ENCODE assay signal across 18 mouse cellular contexts in the genomic region with DNA sequence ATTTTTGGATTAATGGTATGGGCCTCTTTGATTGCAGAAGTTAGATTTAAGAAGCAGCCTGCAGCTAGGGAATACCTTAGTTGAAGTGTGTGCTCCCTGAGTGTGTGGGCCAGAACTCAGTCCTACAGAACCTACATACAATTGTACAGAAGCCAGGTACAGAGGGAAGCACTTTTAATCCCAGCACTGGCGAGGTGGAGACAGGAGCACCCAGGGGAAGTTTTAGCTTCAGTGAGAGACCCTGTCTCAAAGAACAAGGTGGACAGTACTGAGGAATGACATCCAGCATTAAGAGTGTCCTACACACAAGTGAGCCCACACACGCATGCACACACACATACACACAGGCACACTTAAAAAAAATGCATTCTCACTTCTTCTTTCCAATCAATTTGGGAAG. TPM values are rescaled to one million over a fixed set of nuclear protein-coding genes. Genes with fewer than 3 reads are reported as not detected.
DNase-seq lines count a peak whose midpoint lies in the region; ATAC-seq and TF ChIP-seq lines count a peak whose summit lies in the region.
"Had no signal": no experiment of that assay in that cellular context is flagged by ENCODE, and none has a peak within 500 bp of the region (broad histone marks: within the 10 kb centered on the region; RNA-seq: fewer than 3 reads in every experiment).

No protein-coding gene starts in this region.

- H3K4me3 ChIP-seq in liver, embryonic 13.5 days (replicated peaks), result no peak overlapping the region
- H3K4me3 ChIP-seq in liver, embryonic 11.5 days (ENCODE audit: low read depth, low read length), result no peak overlapping the region
- H3K4me3 ChIP-seq in CH12.LX (replicated peaks in 1 of 3; ENCODE audit: low read depth in 2 of 3, low read length in 2 of 3, poor library complexity in 1 of 3), result no peak overlapping the region
- H3K4me3 ChIP-seq in limb, embryonic 14.5 days (replicated peaks; ENCODE audit: low read length), result no peak overlapping the region
- H3K4me3 ChIP-seq: forebrain, embryonic 12.5 days; midbrain, embryonic 15.5 days; neural tube, embryonic 15.5 days had no signal

- in situ Hi-C loops in CH12.LX (cut with MboI; ENCODE audit: low pct_ligation_motif_present, low pct_unique_long_range_greater_than_20kb, low sequenced_read_pairs), result no loop called here

- TF ChIP-seq EP300 in CH12.LX (IDR thresholded peaks at IDR 0.05; ENCODE audit: low read length), result no peak

- TF ChIP-seq POLR2A in CH12.LX (IDR thresholded peaks at IDR 0.05; ENCODE audit: low read depth, low read length), result no peak
- TF ChIP-seq POLR2A in limb, embryonic 14.5 days (IDR thresholded peaks at IDR 0.05; ENCODE audit: borderline replicate concordance, extremely low read depth, insufficient read depth, insufficient read length), result no peak

- peaks cover 12% of the 10 kb centered on the region for H3K4me1 ChIP-seq in liver, embryonic 13.5 days (replicated peaks)
- no peaks in the 10 kb centered on the region for H3K4me1 ChIP-seq in liver, embryonic 11.5 days (replicated peaks; ENCODE audit: control insufficient read depth, insufficient read depth, low read length)
- peaks cover 4 to 22% of the 10 kb centered on the region in 2 experiments for H3K4me1 ChIP-seq in CH12.LX (ENCODE audit: control insufficient read depth in 1 of 2, insufficient read depth in 2 of 2)
- H3K4me1 ChIP-seq in limb, embryonic 14.5 days (ENCODE audit: control insufficient read depth, insufficient read depth, low read length), result peaks cover 13% of the 10 kb centered on the region
- H3K4me1 ChIP-seq: midbrain, embryonic 15.5 days had no signal

- TF ChIP-seq CTCF in CH12.LX (conservative IDR thresholded peaks at IDR 0.05 in 1 of 2, IDR thresholded peaks at IDR 0.05 in 1 of 2; ENCODE audit: low read depth in 2 of 2, low read length in 2 of 2), result no peak

- no peak overlapping the region for H3K9ac ChIP-seq in liver, embryonic 13.5 days
- no peak overlapping the region for H3K9ac ChIP-seq in liver, embryonic 11.5 days (ENCODE audit: low read depth, low read length)
- H3K9ac ChIP-seq in CH12.LX (ENCODE audit: insufficient read depth, low read depth), result no peak overlapping the region
- H3K9ac ChIP-seq in limb, embryonic 14.5 days (ENCODE audit: low read depth, low read length, severe bottlenecking), result no peak overlapping the region
- H3K9ac ChIP-seq: forebrain, embryonic 12.5 days; midbrain, embryonic 15.5 days; neural tube, embryonic 15.5 days had no signal

- H3K9me3 ChIP-seq in liver, embryonic 13.5 days (replicated peaks), result no peaks in the 10 kb centered on the region
- no peaks in the 10 kb centered on the region for H3K9me3 ChIP-seq in liver, embryonic 11.5 days (ENCODE audit: control insufficient read depth, low read length)
- H3K9me3 ChIP-seq in CH12.LX (replicated peaks; ENCODE audit: low read length), result peaks cover 5% of the 10 kb centered on the region
- H3K9me3 ChIP-seq in limb, embryonic 14.5 days (ENCODE audit: control insufficient read depth, low read length), result no peaks in the 10 kb centered on the region
- H3K9me3 ChIP-seq: forebrain, embryonic 12.5 days; midbrain, embryonic 15.5 days; neural tube, embryonic 15.5 days had no signal

- TF ChIP-seq RAD21 in CH12.LX (IDR thresholded peaks at IDR 0.05; ENCODE audit: low read depth, low read length), result no peak

- 0 out of 2 replicates have a peak overlapping the region, but pooled peaks have one; percentile 52 for H3K4me2 ChIP-seq in liver, embryonic 13.5 days
- H3K4me2 ChIP-seq in liver, embryonic 11.5 days, result no peak overlapping the region
- no peak overlapping the region for H3K4me2 ChIP-seq in CH12.LX (ENCODE audit: insufficient read depth, low read depth, poor library complexity, severe bottlenecking)
- no peak overlapping the region for H3K4me2 ChIP-seq in limb, embryonic 14.5 days (replicated peaks; ENCODE audit: low read depth, low read length, severe bottlenecking)
- H3K4me2 ChIP-seq: forebrain, embryonic 12.5 days; midbrain, embryonic 15.5 days had no signal

- no peak for ATAC-seq in liver, embryonic 13.5 days (ENCODE audit: low read depth)
- ATAC-seq in liver, embryonic 11.5 days (replicated peaks; ENCODE audit: low FRiP score), result no peak
- ATAC-seq in limb, embryonic 14.5 days (ENCODE audit: low FRiP score, low read depth), result no peak
- ATAC-seq in erythroblast, adult 5-6 weeks (replicated peaks; ENCODE audit: low FRiP score, poor library complexity, severe bottlenecking), result no peak
- ATAC-seq: hindbrain, postnatal 0 days; midbrain, embryonic 15.5 days had no signal

- no peak overlapping the region for H3K27ac ChIP-seq in liver, embryonic 13.5 days
- H3K27ac ChIP-seq in liver, embryonic 11.5 days (ENCODE audit: low read depth, low read length), result no peak overlapping the region
- H3K27ac ChIP-seq in CH12.LX (ENCODE audit: insufficient read depth, low read depth), result no peak overlapping the region
- H3K27ac ChIP-seq in limb, embryonic 14.5 days (replicated peaks; ENCODE audit: low read depth, low read length), result peak overlapping the region; percentile 35; the same call in 1 of the 2 replicates
- H3K27ac ChIP-seq: forebrain, embryonic 12.5 days; hindbrain, postnatal 0 days; midbrain, embryonic 15.5 days; neural tube, embryonic 15.5 days had no signal

- no peaks in the 10 kb centered on the region for H3K79me2 ChIP-seq in CH12.LX (replicated peaks; ENCODE audit: control insufficient read depth, extremely low read depth, insufficient read depth, poor library complexity, severe bottlenecking)

- H3K36me3 ChIP-seq in liver, embryonic 13.5 days, result no peaks in the 10 kb centered on the region
- no peaks in the 10 kb centered on the region for H3K36me3 ChIP-seq in liver, embryonic 11.5 days (ENCODE audit: control insufficient read depth, insufficient read depth, low read length)
- H3K36me3 ChIP-seq in CH12.LX (replicated peaks in 1 of 2; ENCODE audit: control insufficient read depth in 1 of 2, insufficient read depth in 1 of 2, low read length in 1 of 2), result no peaks in the 10 kb centered on the region
- no peaks in the 10 kb centered on the region for H3K36me3 ChIP-seq in limb, embryonic 14.5 days (ENCODE audit: control insufficient read depth, insufficient read depth, low read length)
- H3K36me3 ChIP-seq: forebrain, embryonic 12.5 days; midbrain, embryonic 15.5 days; neural tube, embryonic 15.5 days had no signal

- 67% methylated on average over 2 of the region's 2 CpGs for WGBS in liver, embryonic 13.5 days (ENCODE audit: insufficient replicate concordance)
- WGBS in liver, embryonic 11.5 days, result 83% methylated on average over 2 of the region's 2 CpGs
- 84% methylated on average over 2 of the region's 2 CpGs for WGBS in limb, embryonic 14.5 days

- no peaks in the 10 kb centered on the region for H3K27me3 ChIP-seq in liver, embryonic 13.5 days
- no peaks in the 10 kb centered on the region for H3K27me3 ChIP-seq in liver, embryonic 11.5 days (replicated peaks; ENCODE audit: control insufficient read depth, insufficient read depth, low read length)
- peaks cover 10% of the 10 kb centered on the region for H3K27me3 ChIP-seq in CH12.LX (replicated peaks)
- no peaks in the 10 kb centered on the region for H3K27me3 ChIP-seq in limb, embryonic 14.5 days (ENCODE audit: control insufficient read depth, insufficient read depth, low read length)
- H3K27me3 ChIP-seq: forebrain, embryonic 12.5 days; midbrain, embryonic 15.5 days; neural tube, embryonic 15.5 days had no signal

- DNase-seq in heart, adult 11 months, result peak; percentile 58
- no peak for DNase-seq in heart, adult 18-20 months
- DNase-seq in liver, embryonic 13.5 days, result no peak
- DNase-seq in liver, embryonic 11.5 days (ENCODE audit: low spot score), result no peak
- DNase-seq in CH12.LX (ENCODE audit: extremely low read depth), result no peak
- no peak for DNase-seq in limb, embryonic 14.5 days (ENCODE audit: low spot score)
- DNase-seq in layer of hippocampus, adult 8-10 months (ENCODE audit: low spot score in 2 of 2), result no peak
- DNase-seq: adrenal gland, postnatal 14 days; cerebellum, adult 11 months; cerebellum, postnatal 10 days; gastrocnemius, postnatal 25 days; kidney, adult 18-20 months; thymus, adult 2 months had no signal

- dilution Hi-C loops in CH12.LX (cut with MboI; ENCODE audit: extremely low pct_ligation_motif_present, extremely low pct_unique_long_range_greater_than_20kb, low sequenced_read_pairs), result no loop called here

RNA-seq across cellular contexts. Expression of a gene that starts 0.8 kb away (rescaled TPM):
- 100 to 1,000 TPM; 317 to 395 TPM for total RNA-seq in heart, adult 18-20 months (2021)
- polyA plus RNA-seq in liver, embryonic 13.5 days (2015; fragmentation: Nextera tagmentation; extraction: Ambion mirVana), result 2.3 and 3.0 TPM in 2 replicates
- 16.4 and 17.3 TPM in 2 replicates for polyA plus RNA-seq in liver, embryonic 11.5 days (2014; fragmentation: Nextera tagmentation; extraction: Ambion mirVana)
- total RNA-seq in CH12.LX (2012; rRNA removed) (0.13 and 0.17 TPM in 2 replicates), CH12.LX (2014; rRNA removed) (not detected in 2 replicates)
- 0.14 and 0.41 TPM in 2 replicates for polyA plus RNA-seq in CH12.LX (2012; ENCODE audit: insufficient read length, low read depth)
- polyA plus RNA-seq in limb, embryonic 14.5 days (2012; rRNA removed), result 47.3 and 49.1 TPM in 2 replicates
- polyA plus RNA-seq in limb, embryonic 14.5 days (2014; fragmentation: Nextera tagmentation; extraction: Ambion mirVana), result 38.2 and 39.8 TPM in 2 replicates
- 0.19 and 4.8 TPM in 2 replicates for total RNA-seq in erythroblast, adult 5-6 weeks (2015; ENCODE audit: low replicate concordance)
- total RNA-seq in erythroblast, adult 5-6 weeks (2017; ENCODE audit: low replicate concordance), result 2.5 and 4.0 TPM in 2 replicates
- 10 to 100 TPM; 73.3 to 82.8 (median 79.4) TPM for total RNA-seq in layer of hippocampus, adult 8-10 months (2022)

RNA-seq across cellular contexts. Expression of a gene that starts 5.1 kb away (rescaled TPM):
- total RNA-seq in heart, adult 18-20 months (2021), result 10 to 100 TPM; 39.3 to 44.3 TPM
- polyA plus RNA-seq in liver, embryonic 13.5 days (2015; fragmentation: Nextera tagmentation; extraction: Ambion mirVana), result 115 and 120 TPM in 2 replicates
- 175 and 190 TPM in 2 replicates for polyA plus RNA-seq in liver, embryonic 11.5 days (2014; fragmentation: Nextera tagmentation; extraction: Ambion mirVana)
- total RNA-seq in CH12.LX (2012; rRNA removed), result 67.6 and 81.5 TPM in 2 replicates
- 208 and 255 TPM in 2 replicates for total RNA-seq in CH12.LX (2014; rRNA removed)
- 97.9 and 98.4 TPM in 2 replicates for polyA plus RNA-seq in CH12.LX (2012; ENCODE audit: insufficient read length, low read depth)
- polyA plus RNA-seq in limb, embryonic 14.5 days (2012; rRNA removed), result 73.1 and 88.8 TPM in 2 replicates
- polyA plus RNA-seq in limb, embryonic 14.5 days (2014; fragmentation: Nextera tagmentation; extraction: Ambion mirVana), result 163 and 164 TPM in 2 replicates
- total RNA-seq in erythroblast, adult 5-6 weeks (2015; ENCODE audit: low replicate concordance), result 65.8 and 101 TPM in 2 replicates
- total RNA-seq in erythroblast, adult 5-6 weeks (2017; ENCODE audit: low replicate concordance), result 52.1 and 75.8 TPM in 2 replicates
- total RNA-seq in layer of hippocampus, adult 8-10 months (2022), result 10 to 100 TPM; 42.0 to 45.3 (median 43.3) TPM

RNA-seq across cellular contexts. Expression of a gene that starts 57.9 kb away (rescaled TPM):
- 10 to 100 TPM; 37.6 to 38.3 TPM for total RNA-seq in heart, adult 18-20 months (2021)
- polyA plus RNA-seq in liver, embryonic 13.5 days (2015; fragmentation: Nextera tagmentation; extraction: Ambion mirVana), result 28.2 and 35.1 TPM in 2 replicates
- 44.6 and 51.6 TPM in 2 replicates for polyA plus RNA-seq in liver, embryonic 11.5 days (2014; fragmentation: Nextera tagmentation; extraction: Ambion mirVana)
- total RNA-seq in CH12.LX (2012; rRNA removed), result 11.3 and 12.2 TPM in 2 replicates
- total RNA-seq in CH12.LX (2014; rRNA removed), result 14.3 and 15.5 TPM in 2 replicates
- 14.8 and 15.4 TPM in 2 replicates for polyA plus RNA-seq in CH12.LX (2012; ENCODE audit: insufficient read length, low read depth)
- polyA plus RNA-seq in limb, embryonic 14.5 days (2012; rRNA removed), result 12.8 and 12.9 TPM in 2 replicates
- 47.8 and 50.3 TPM in 2 replicates for polyA plus RNA-seq in limb, embryonic 14.5 days (2014; fragmentation: Nextera tagmentation; extraction: Ambion mirVana)
- 11.5 and 23.6 TPM in 2 replicates for total RNA-seq in erythroblast, adult 5-6 weeks (2015; ENCODE audit: low replicate concordance)
- 15.5 and 16.4 TPM in 2 replicates for total RNA-seq in erythroblast, adult 5-6 weeks (2017; ENCODE audit: low replicate concordance)
- 10 to 100 TPM; 71.4 to 86.7 (median 76.9) TPM for total RNA-seq in layer of hippocampus, adult 8-10 months (2022)

Comparison
In these comparisons a context has a peak if more than half of its experiments do, and no peak if none do; other contexts are left out.
1. RNA of a gene that starts 0.8 kb away (total RNA-seq): 317 to 395 TPM in heart, adult 18-20 months and 73.3 to 82.8 TPM in layer of hippocampus, adult 8-10 months; 0.19 to 4.8 TPM in erythroblast, adult 5-6 weeks and 0.13 to 0.17 TPM in CH12.LX; every median in the first group is over 10 times any median in the second.